Mouse (Mus musculus) liver, embryonic 14.5 days (tissue): ENCODE measurements around the gene Synpo2l.

ENCODE experiments used
- CTCF ChIP-seq: IDR thresholded peaks from 2 replicates; pipeline ENCODE4 v1.5.1; 2016; ENCODE audit warnings: antibody characterized with exemption, low read depth, control low read depth
- EP300 ChIP-seq: IDR thresholded peaks from 2 replicates; pipeline ENCODE4 v1.6.1; 2016; ENCODE audit warnings: antibody characterized with exemption, low read depth

- TF ChIP-seq EP300 (no peak), CTCF (no peak)
These were observed 6.1 kb upstream of the Synpo2l start, which contains the start of gene Sec24c for GRCm38 (mm10) chr14:20674064-20674833.
